Mouse (Mus musculus): ENCODE results near the gene Tnfsf10. TPM values are rescaled to one million over a fixed set of nuclear protein-coding genes. Genes with fewer than 3 reads are reported as not detected.

The Tnfsf10 gene
- total RNA-seq (2023), result 7.0 TPM

DNA sequence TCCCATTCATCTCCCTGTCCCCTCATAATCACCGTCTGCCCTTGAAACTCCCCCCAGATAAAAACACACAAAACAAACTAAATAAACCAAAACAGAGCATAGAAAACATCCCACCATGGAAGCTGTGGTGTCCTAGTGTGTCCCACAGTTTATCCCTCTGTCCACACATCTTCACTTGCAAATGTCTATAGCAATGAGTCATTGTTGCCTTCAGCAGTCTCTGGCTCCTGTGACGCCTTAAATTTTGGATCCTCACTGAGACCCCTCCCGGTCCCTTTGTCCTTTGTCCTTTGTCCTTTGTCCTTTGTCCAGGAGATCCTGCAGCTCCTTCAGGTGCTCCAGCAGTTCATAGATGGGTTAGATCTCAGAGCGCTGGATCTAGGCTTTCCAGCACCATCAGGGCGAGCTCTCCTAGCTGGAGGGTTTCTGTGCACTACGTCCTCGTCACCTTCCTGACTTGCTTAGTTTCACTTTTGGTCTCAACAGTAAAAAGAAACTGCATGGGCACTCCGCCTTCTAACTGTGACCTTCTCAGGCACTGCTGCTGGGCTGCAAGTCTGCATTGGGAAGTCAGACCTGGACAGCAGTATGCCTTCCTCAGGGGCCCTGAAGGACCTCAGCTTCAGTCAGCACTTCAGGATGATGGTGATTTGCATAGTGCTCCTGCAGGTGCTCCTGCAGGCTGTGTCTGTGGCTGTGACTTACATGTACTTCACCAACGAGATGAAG, at the start of gene Tnfsf10:
Gene Tnfsf10, plus strand, starts transcription at position 470 of the 729 bp plus-strand sequence.

GRCm38 (mm10) chr3:27371276-27371621, 54.4 kb downstream of the Tnfsf10 start, which contains the start of gene Ghsr:
Gene Ghsr, plus strand, starts transcription at chr3:27371351.

Other genes with a start within 250 kb of the Tnfsf10 start
- gene Ect2, start 163.2 kb upstream of the Tnfsf10 start, total RNA-seq (2023), result 2.7 TPM
- gene Nceh1, start 134.1 kb upstream of the Tnfsf10 start, total RNA-seq (2023), result 14.2 TPM
- gene Ghsr, start 54.3 kb downstream of the Tnfsf10 start, total RNA-seq (2023), result not detected

Measured in CD4-positive naive resting alpha-beta T cell, adult 76 days (primary cell).